Mouse (Mus musculus): ENCODE measurements around the gene Pax8. TPM values are rescaled to one million over a fixed set of nuclear protein-coding genes. Genes with fewer than 3 reads are reported as not detected.

Pax8 gene
- polyA plus RNA-seq, 1 experiment from 2014 or later = 0.20 TPM

GRCm38 (mm10) chr2:24456841-24457240 is 18.6 kb downstream of the Pax8 start:
- Histone ChIP-seq H3K36me3 (replicated peaks) (no peaks in the 10 kb centered on the region), H3K9ac (no peak overlapping the region), H3K4me2 (no peak overlapping the region), H3K27ac (no peak overlapping the region), H3K9me3 (no peaks in the 10 kb centered on the region), H3K4me3 (replicated peaks) (no peak overlapping the region), H3K4me1 (peaks cover 4% of the 10 kb centered on the region; the same call in 1 of the 2 replicates), H3K27me3 (peaks cover 28% of the 10 kb centered on the region; the same call in 1 of the 2 replicates)
- WGBS = 86% methylated on average over 4 of the region's 4 CpGs
- no peak for ATAC-seq (ENCODE audit: low FRiP score)

DNA sequence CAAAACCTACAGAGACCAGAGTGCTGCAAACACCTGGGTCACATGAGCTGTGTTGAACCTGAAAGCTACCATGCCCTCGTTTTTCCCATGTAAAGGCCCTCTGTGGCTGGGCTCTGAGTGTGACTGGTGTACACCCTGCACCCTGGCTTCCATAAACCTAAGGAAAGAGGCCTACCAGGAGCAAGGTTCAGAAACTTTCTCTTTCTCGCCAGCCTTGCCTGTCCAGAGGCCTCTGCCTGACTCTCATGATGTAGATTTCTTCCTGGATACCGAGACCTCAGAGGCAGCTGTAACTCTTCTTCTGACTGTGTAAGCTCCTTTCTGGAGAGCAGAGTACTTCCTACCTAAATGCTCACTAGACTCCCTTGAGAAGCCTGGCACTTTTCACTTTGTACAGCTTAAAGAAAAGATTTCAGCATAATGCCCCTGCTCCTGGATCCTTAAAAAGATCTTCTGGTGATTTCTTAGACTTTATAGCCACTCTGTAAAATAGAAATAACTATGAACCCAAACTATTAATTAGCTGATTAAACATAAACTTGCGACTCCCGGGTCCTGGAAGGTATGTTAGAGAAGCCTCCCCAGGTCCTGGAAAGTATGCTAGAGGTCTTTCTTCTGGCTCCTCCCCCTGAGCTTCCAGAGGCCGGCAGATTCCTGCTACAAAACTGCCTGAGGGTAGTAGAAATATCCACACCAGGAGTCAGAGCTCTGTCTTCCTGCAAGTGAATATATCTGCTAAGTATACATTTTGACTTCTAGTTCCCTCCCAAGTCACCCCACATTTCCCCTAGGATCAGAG is 20.1 kb downstream of the Pax8 start:
- H3K36me3 ChIP-seq (replicated peaks) = no peaks in the 10 kb centered on the region
- H3K9ac ChIP-seq = no peak overlapping the region
- no peaks in the 10 kb centered on the region for H3K9me3 ChIP-seq
- no peak overlapping the region for H3K27ac ChIP-seq
- ATAC-seq (ENCODE audit: low FRiP score) = no peak
- peaks cover 4% of the 10 kb centered on the region; the same call in 1 of the 2 replicates for H3K4me1 ChIP-seq
- H3K4me2 ChIP-seq = no peak overlapping the region
- WGBS = 38% methylated on average over 6 of the region's 6 CpGs
- no peak overlapping the region for H3K4me3 ChIP-seq (replicated peaks)
- H3K27me3 ChIP-seq = peaks cover 24% of the 10 kb centered on the region; the same call in 1 of the 2 replicates

GRCm38 (mm10) chr2:24454429-24455011 is 20.9 kb downstream of the Pax8 start:
- no peak overlapping the region for H3K4me2 ChIP-seq
- H3K27ac ChIP-seq = no peak overlapping the region
- WGBS = 30% methylated on average over 1 of the region's 1 CpGs
- ATAC-seq (ENCODE audit: low FRiP score) = no peak
- H3K4me1 ChIP-seq = peaks cover 4% of the 10 kb centered on the region; the same call in 1 of the 2 replicates
- H3K36me3 ChIP-seq (replicated peaks) = no peaks in the 10 kb centered on the region
- no peaks in the 10 kb centered on the region for H3K9me3 ChIP-seq
- H3K27me3 ChIP-seq = peaks cover 24% of the 10 kb centered on the region; the same call in 1 of the 2 replicates
- no peak overlapping the region for H3K9ac ChIP-seq
- H3K4me3 ChIP-seq (replicated peaks) = no peak overlapping the region

GRCm38 (mm10) chr2:24453206-24453605 is 22.2 kb downstream of the Pax8 start:
- Histone ChIP-seq H3K9ac (no peak overlapping the region), H3K36me3 (replicated peaks) (no peaks in the 10 kb centered on the region), H3K27ac (no peak overlapping the region), H3K4me2 (no peak overlapping the region), H3K4me1 (peaks cover 4% of the 10 kb centered on the region; the same call in 1 of the 2 replicates), H3K9me3 (no peaks in the 10 kb centered on the region), H3K27me3 (peaks cover 19% of the 10 kb centered on the region), H3K4me3 (replicated peaks) (no peak overlapping the region)
- ATAC-seq (ENCODE audit: low FRiP score) = no peak
- 94% methylated on average over 5 of the region's 5 CpGs for WGBS

- 85% methylated on average over 4 of the region's 4 CpGs for WGBS
Measured at GRCm38 (mm10) chr2:24449111-24449510, 26.3 kb downstream of the Pax8 start.

DNA sequence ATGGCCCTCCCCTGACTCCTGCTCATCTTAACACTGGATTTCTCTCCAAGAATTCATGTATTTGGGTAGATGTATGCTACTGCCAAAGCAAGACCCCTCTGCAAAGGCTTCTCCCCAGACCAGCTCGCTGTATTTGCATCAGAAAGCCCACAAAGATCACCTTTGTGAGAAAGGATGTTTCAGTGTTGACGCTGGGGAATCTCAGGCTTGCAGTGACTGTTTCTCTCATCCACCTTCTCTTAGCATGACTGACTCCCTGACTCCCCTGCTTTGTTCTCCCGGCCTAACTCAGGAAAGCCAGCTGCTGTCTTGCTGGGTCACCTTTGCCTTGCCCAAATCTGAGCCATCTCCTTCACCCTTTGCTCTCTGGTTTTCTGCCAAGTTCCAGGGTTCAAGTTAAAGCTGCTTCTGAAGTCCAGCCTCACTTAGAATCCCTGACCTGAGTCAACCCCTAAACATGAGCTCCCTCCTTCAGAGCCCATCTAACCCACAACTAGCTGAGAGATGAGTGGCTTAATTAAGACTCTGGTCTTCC is 32.1 kb downstream of the Pax8 start:
- Histone ChIP-seq H3K4me1 (no peaks in the 10 kb centered on the region; the same call in 1 of the 2 replicates), H3K9ac (no peak overlapping the region), H3K4me2 (no peak overlapping the region), H3K9me3 (no peaks in the 10 kb centered on the region), H3K4me3 (replicated peaks) (no peak overlapping the region), H3K27me3 (peaks cover 82% of the 10 kb centered on the region), H3K27ac (no peak overlapping the region), H3K36me3 (replicated peaks) (no peaks in the 10 kb centered on the region)
- no peak for ATAC-seq (ENCODE audit: low FRiP score)
- WGBS = 41% methylated on average over 3 of the region's 3 CpGs

More at GRCm38 (mm10) chr2:24449111-24449510, 26.3 kb downstream of the Pax8 start:
- no peak overlapping the region for H3K27ac ChIP-seq
- no peaks in the 10 kb centered on the region; the same call in 1 of the 2 replicates for H3K4me1 ChIP-seq
- H3K9ac ChIP-seq = no peak overlapping the region
- peaks cover 41% of the 10 kb centered on the region for H3K27me3 ChIP-seq
- ATAC-seq (ENCODE audit: low FRiP score) = no peak
- no peak overlapping the region for H3K4me2 ChIP-seq
- H3K4me3 ChIP-seq (replicated peaks) = no peak overlapping the region
- H3K9me3 ChIP-seq = no peaks in the 10 kb centered on the region
- no peaks in the 10 kb centered on the region for H3K36me3 ChIP-seq (replicated peaks)

- no peaks in the 10 kb centered on the region for H3K36me3 ChIP-seq (replicated peaks)
- H3K9ac ChIP-seq = no peak overlapping the region
- H3K4me3 ChIP-seq (replicated peaks) = no peak overlapping the region
- no peak overlapping the region for H3K4me2 ChIP-seq
- no peaks in the 10 kb centered on the region; the same call in 1 of the 2 replicates for H3K4me1 ChIP-seq
- H3K27ac ChIP-seq = no peak overlapping the region
- peak; percentile 30; the same call in 1 of the 2 replicates for ATAC-seq (ENCODE audit: low FRiP score)
- 27% methylated on average over 4 of the region's 4 CpGs for WGBS
- no peaks in the 10 kb centered on the region for H3K9me3 ChIP-seq
- H3K27me3 ChIP-seq = peaks cover 82% of the 10 kb centered on the region
Measured at GRCm38 (mm10) chr2:24442303-24442925, 33.0 kb downstream of the Pax8 start.

DNA sequence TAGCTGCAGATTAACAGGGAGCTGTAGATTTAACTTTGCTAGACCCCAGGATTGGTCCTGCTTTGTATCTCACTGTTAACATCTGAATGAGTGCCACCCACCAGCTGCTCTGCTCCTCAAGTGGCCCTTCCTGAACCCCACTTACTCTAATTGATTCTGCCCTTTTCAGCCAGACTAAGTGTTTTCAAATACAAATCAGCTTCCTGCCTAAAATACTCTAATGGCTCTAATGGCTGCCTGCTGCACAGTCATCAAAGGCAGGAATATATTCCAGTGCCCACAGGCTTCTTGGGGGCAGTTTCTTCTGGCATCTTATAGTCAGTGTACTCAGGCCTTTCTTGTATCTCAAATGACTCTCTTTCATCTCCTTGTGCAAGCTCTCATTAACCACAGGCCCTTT is 33.5 kb downstream of the Pax8 start:
- Histone ChIP-seq H3K27me3 (peaks cover 86% of the 10 kb centered on the region), H3K4me2 (no peak overlapping the region), H3K9me3 (no peaks in the 10 kb centered on the region), H3K4me1 (no peaks in the 10 kb centered on the region; the same call in 1 of the 2 replicates), H3K4me3 (replicated peaks) (no peak overlapping the region), H3K27ac (no peak overlapping the region), H3K36me3 (replicated peaks) (no peaks in the 10 kb centered on the region), H3K9ac (no peak overlapping the region)
- ATAC-seq (ENCODE audit: low FRiP score) = peak; percentile 53; the same call in 1 of the 2 replicates

- ATAC-seq (ENCODE audit: low FRiP score) = no peak
- no peaks in the 10 kb centered on the region; the same call in 1 of the 2 replicates for H3K4me1 ChIP-seq
- H3K9ac ChIP-seq = no peak overlapping the region
- 84% methylated on average over 2 of the region's 2 CpGs for WGBS
- no peaks in the 10 kb centered on the region for H3K9me3 ChIP-seq
- no peak overlapping the region for H3K4me2 ChIP-seq
- H3K4me3 ChIP-seq (replicated peaks) = no peak overlapping the region
- no peaks in the 10 kb centered on the region for H3K36me3 ChIP-seq (replicated peaks)
- H3K27me3 ChIP-seq = peaks cover 86% of the 10 kb centered on the region
- H3K27ac ChIP-seq = no peak overlapping the region
Measured at GRCm38 (mm10) chr2:24440056-24440455, 35.3 kb downstream of the Pax8 start.

DNA sequence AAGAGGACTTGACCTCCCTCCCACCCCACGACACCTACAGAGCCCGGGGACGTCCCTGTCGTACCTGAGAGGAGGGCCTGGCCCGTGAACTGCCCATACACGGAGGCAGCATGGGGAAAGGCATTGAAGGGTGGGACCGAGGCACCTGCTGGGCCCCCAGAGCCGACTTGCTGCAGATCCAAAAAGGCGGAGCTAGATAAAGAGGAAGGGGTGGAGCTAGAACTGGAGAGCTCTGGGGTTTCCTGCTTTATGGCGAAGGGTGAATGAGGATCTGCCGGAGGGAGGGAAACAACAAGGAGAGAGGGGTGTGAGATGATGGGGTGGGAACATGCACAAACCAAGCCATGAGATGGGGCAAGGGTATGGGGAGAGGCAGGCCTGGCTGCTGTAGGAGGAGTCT is 39.7 kb downstream of the Pax8 start:
- Histone ChIP-seq H3K27me3 (peaks cover 57% of the 10 kb centered on the region), H3K4me3 (replicated peaks) (no peak overlapping the region), H3K4me1 (no peaks in the 10 kb centered on the region), H3K36me3 (replicated peaks) (no peaks in the 10 kb centered on the region), H3K27ac (no peak overlapping the region), H3K9ac (no peak overlapping the region), H3K9me3 (no peaks in the 10 kb centered on the region), H3K4me2 (no peak overlapping the region)
- ATAC-seq (ENCODE audit: low FRiP score) = no peak
- 78% methylated on average over 11 of the region's 11 CpGs for WGBS

DNA sequence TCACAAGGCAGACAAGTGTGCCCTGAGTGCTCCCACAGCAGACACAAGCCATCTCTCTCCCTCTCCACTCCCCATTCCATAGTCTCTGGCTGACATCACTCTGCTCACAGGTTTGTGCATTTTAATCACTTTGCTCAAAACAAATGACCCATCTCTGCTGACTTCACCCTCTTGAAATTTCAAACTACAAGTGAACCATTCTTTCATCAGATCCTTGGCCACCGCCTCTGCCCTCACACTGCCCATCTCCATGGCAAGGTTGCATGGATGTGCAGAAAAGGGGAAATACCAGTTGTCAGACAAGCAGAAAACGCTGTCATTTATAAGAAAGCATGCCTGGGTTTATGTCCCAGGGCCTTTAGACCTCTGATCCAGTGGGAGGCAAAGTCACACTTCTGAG is 40.7 kb downstream of the Pax8 start:
- 77% methylated on average over 2 of the region's 2 CpGs for WGBS
- Histone ChIP-seq H3K4me3 (replicated peaks) (no peak overlapping the region), H3K9me3 (no peaks in the 10 kb centered on the region), H3K4me1 (no peaks in the 10 kb centered on the region), H3K36me3 (replicated peaks) (no peaks in the 10 kb centered on the region), H3K4me2 (no peak overlapping the region), H3K27me3 (peaks cover 48% of the 10 kb centered on the region), H3K27ac (no peak overlapping the region), H3K9ac (no peak overlapping the region)
- ATAC-seq (ENCODE audit: low FRiP score) = no peak

DNA sequence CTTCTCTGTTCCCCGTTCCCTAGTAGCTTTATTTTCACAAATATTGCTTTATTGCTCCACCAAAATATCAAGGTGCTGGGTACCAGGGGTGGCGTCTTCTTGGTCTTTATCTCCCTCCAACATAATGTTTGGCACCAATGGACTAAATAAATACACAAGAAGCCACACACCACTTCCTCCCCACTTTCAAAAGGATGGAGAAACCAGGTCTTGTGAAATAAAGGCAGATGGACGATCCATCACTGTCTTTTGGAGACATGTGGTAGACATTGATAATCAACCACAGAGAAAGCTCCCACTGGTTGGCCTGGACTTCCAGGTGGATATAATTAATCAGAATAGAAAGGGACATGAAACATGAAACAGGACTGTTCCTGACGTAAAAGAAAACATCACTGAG is 45.6 kb downstream of the Pax8 start:
- H3K27ac ChIP-seq = no peak overlapping the region
- H3K36me3 ChIP-seq (replicated peaks) = no peaks in the 10 kb centered on the region
- H3K4me3 ChIP-seq (replicated peaks) = no peak overlapping the region
- 82% methylated on average over 4 of the region's 4 CpGs for WGBS
- peaks cover 20% of the 10 kb centered on the region for H3K27me3 ChIP-seq
- ATAC-seq (ENCODE audit: low FRiP score) = no peak
- H3K4me1 ChIP-seq = peaks cover 12% of the 10 kb centered on the region
- H3K4me2 ChIP-seq = no peak overlapping the region
- H3K9me3 ChIP-seq = no peaks in the 10 kb centered on the region
- H3K9ac ChIP-seq = no peak overlapping the region

Data from forebrain, embryonic 12.5 days (tissue).